Mouse (Mus musculus) neutrophil, adult 83 days (primary cell): ENCODE measurements around the gene Plcxd1. TPM values are rescaled to one million over a fixed set of nuclear protein-coding genes. Genes with fewer than 3 reads are reported as not detected.

Experiments used
- total RNA-seq, 2 experiments: library from RNA; stranded (reverse); gene quantifications; one replicate each; pipeline ENCODE4 v1.2.4; 2023

Plcxd1 gene
- not detected for total RNA-seq

GRCm38 (mm10) chr5:110099656-110100580, at the start of gene Plcxd1:
Gene Plcxd1, plus strand, starts transcription at chr5:110099969.

GRCm38 (mm10) chr5:110072413-110072812, 27.4 kb upstream of the Plcxd1 start, which contains the start of gene Gm17655:
Gene Gm17655, minus strand, starts transcription at chr5:110072513.

GRCm38 (mm10) chr5:110094030-110094846, 5.5 kb upstream of the Plcxd1 start, which contains the start of gene Gm35315:
Gene Gm35315, minus strand, starts transcription at chr5:110094420.

DNA sequence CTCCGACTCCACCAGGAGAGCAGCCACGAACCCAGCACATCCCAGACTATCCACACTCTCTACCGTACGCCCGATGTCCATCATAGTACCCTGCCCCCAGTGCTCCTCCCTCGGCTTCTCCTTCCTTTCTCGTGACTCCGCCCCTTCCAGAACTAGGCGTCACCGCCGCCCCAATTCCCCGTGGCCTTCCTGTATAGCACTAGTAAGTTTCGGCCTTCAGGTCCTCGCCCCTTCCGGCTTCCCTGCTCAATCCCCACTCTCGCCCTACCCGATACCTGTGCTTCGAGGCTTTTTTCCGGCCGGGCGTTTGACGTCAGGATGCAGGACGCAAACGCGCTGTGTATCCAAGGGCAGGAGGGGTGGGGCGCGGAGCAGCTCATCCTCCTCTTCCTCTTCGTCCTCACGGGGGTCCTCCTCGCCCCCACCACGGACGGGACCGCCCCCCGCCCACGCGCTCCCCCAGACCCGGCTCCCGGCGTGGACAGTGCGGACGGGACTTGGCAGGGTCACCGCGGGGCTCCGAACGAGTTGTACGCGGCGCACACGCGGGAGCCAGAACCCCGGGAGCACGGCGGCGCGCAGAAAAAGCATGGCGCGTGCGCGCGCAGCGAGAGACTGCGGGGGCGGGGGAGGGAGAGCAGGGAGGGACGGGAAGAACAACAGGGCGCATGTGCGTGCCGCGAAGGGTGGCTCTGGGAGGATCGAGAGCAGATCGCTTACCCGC, 8.0 kb downstream of the Plcxd1 start, which contains the start of gene Gtpbp6:
Gene Gtpbp6 (minus strand): TSS at position 617 of the 724 bp plus-strand sequence.

DNA sequence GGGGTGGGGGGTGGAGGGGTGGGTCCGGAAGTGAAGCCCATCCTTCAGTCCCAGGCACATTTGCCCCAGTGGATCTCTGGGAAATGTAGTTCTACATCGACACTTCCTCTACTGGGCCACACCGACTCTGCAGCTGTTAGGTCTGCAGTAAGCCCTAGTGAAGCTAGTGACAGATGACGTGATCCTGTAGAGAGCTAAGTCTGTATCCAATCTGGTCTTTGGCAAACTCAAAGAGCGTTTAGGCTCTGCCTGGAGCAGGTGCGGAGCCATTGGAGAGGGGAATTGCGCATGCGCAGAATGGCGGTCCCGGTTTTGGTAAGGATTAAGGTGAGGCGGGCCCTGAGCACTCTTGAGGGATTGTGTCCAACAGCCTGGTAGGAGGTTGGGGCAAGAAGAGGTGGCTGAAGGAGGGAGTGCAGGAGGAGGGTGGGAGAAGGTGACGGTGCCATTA, 10.2 kb downstream of the Plcxd1 start, which contains the start of gene Zfp605:
Gene Zfp605 (plus strand): TSS at position 102 of the 451 bp plus-strand sequence.

GRCm38 (mm10) chr5:110135293-110136086, 35.7 kb downstream of the Plcxd1 start, which contains the start of gene Chfr:
Gene Chfr, plus strand, starts transcription at chr5:110135842.

Other genes with a start within 250 kb of the Plcxd1 start
- gene Gm15446, start 176.6 kb upstream of the Plcxd1 start, total RNA-seq = 1 to 10 TPM; 5.1 to 5.4 TPM
- gene Zfp932, start 103.4 kb upstream of the Plcxd1 start, total RNA-seq = 10 to 100 TPM in 1 of 2 experiments, 1 to 10 TPM in 1; 7.4 to 11.8 TPM
- gene Gm17655, start 27.5 kb upstream of the Plcxd1 start, total RNA-seq = 1 to 10 TPM; 2.1 to 3.0 TPM
- not detected for gene Gm35315, start 5.5 kb upstream of the Plcxd1 start, total RNA-seq
- 10 to 100 TPM; 41.3 to 41.5 TPM for gene Gtpbp6, start 8.2 kb downstream of the Plcxd1 start, total RNA-seq
- gene Zfp605, start 10.1 kb downstream of the Plcxd1 start, total RNA-seq = 1 to 10 TPM; 3.0 to 3.8 TPM
- 10 to 100 TPM; 61.8 to 63.4 TPM for gene Chfr, start 35.9 kb downstream of the Plcxd1 start, total RNA-seq
- gene Golga3, start 76.7 kb downstream of the Plcxd1 start, total RNA-seq = 10 to 100 TPM; 25.1 to 25.5 TPM
- gene Ankle2, start 131.0 kb downstream of the Plcxd1 start, total RNA-seq = 10 to 100 TPM; 47.5 to 51.2 TPM
- 10 to 100 TPM; 11.6 to 14.8 TPM for gene Pgam5, start 169.9 kb downstream of the Plcxd1 start, total RNA-seq
- gene Pxmp2, start 186.2 kb downstream of the Plcxd1 start, total RNA-seq = 1 to 10 TPM; 3.3 to 8.3 TPM
- gene Pole, start 186.3 kb downstream of the Plcxd1 start, total RNA-seq = 10 to 100 TPM; 29.1 to 30.9 TPM
- gene P2rx2, start 243.2 kb downstream of the Plcxd1 start, total RNA-seq = not detected
- gene Lrcol1, start 244.8 kb downstream of the Plcxd1 start, total RNA-seq = not detected